Mouse (Mus musculus) brain, embryonic 14.5 days (tissue): ENCODE results near the gene Mup8.
"Not testable (repeated sequence)": the region's sequence is repeated elsewhere in the genome, so short reads cannot be mapped to it uniquely, and the experiment has no call there.

Experiments used
- CTCF ChIP-seq: fragments of 200-500 bp; IDR thresholded peaks from 2 replicates; pipeline ENCODE4 v1.5.1; 2012; ENCODE audit warnings: inconsistent platforms, mild to moderate bottlenecking, moderate library complexity, borderline replicate concordance; ENCODE audit not compliant: insufficient read depth, insufficient read length; ENCODE audit errors: extremely low read depth
- POLR2A ChIP-seq: fragments of 200-500 bp; IDR thresholded peaks from 2 replicates; pipeline ENCODE4 v1.6.1; 2012; ENCODE audit warnings: mild to moderate bottlenecking, inconsistent platforms, borderline replicate concordance; ENCODE audit not compliant: poor library complexity, insufficient read depth, insufficient read length, severe bottlenecking; ENCODE audit errors: extremely low read depth

DNA sequence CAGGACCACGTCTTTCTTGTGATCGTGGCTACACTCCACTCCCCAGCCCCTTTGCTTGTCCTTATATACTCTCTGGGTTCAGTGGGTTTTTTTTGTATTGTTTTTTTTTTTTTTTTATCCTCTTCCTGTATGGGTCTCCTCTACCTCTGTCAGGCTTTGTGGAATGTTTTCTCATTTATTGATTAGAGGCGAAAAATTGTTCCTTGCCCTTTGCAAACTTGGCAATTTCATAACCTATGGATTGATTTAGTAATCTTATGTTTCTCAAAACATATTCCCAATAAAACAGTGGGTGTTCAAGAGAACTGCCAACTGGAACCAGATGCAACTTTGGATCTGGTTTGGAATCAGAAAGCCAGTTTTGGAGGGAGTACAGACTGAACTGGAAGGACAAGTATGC lies at the start of gene Mup8:
- not testable (repeated sequence) for TF ChIP-seq CTCF, POLR2A
